Mouse (Mus musculus): ENCODE data around the gene Cd274. TPM values are rescaled to one million over a fixed set of nuclear protein-coding genes. Genes with fewer than 3 reads are reported as not detected.

The Cd274 gene
- polyA plus RNA-seq, 1 experiment from 2014 or later, result 0.62 TPM

- WGBS (ENCODE audit: insufficient replicate concordance), result 3% methylated on average over 33 of the region's 33 CpGs
- ATAC-seq (replicated peaks; ENCODE audit: insufficient number of reproducible peaks, low FRiP score, low TSS enrichment), result peak; percentile 98
- peak overlapping the region; percentile 71 for H3K9ac ChIP-seq (ENCODE audit: low read depth, low read length)
- H3K4me2 ChIP-seq, result peak overlapping the region; percentile 67
- no peaks in the 10 kb centered on the region for H3K9me3 ChIP-seq (replicated peaks; ENCODE audit: control insufficient read depth, low read length)
- no peaks in the 10 kb centered on the region for H3K36me3 ChIP-seq (ENCODE audit: control insufficient read depth, insufficient read depth, low read length)
- H3K4me1 ChIP-seq (ENCODE audit: control insufficient read depth, insufficient read depth, low read length), result peaks cover 5% of the 10 kb centered on the region; the same call in 1 of the 2 replicates
- no peak overlapping the region for H3K27ac ChIP-seq (ENCODE audit: low read depth, low read length)
- H3K4me3 ChIP-seq (ENCODE audit: low read depth, low read length), result peak overlapping the region; percentile 68
- H3K27me3 ChIP-seq (ENCODE audit: control insufficient read depth, insufficient read depth, low read length), result peaks cover 4% of the 10 kb centered on the region; the same call in 1 of the 2 replicates
These were observed 5.7 kb upstream of the Cd274 start for GRCm38 (mm10) chr19:29361468-29362130.

GRCm38 (mm10) chr19:29362173-29362930, 4.9 kb upstream of the Cd274 start:
- Histone ChIP-seq H3K4me3 (ENCODE audit: low read depth, low read length) (peak overlapping the region; percentile 68), H3K27me3 (ENCODE audit: control insufficient read depth, insufficient read depth, low read length) (peaks cover 4% of the 10 kb centered on the region; the same call in 1 of the 2 replicates), H3K36me3 (ENCODE audit: control insufficient read depth, insufficient read depth, low read length) (no peaks in the 10 kb centered on the region), H3K27ac (ENCODE audit: low read depth, low read length) (no peak overlapping the region), H3K4me2 (peak overlapping the region; percentile 67), H3K4me1 (ENCODE audit: control insufficient read depth, insufficient read depth, low read length) (peaks cover 5% of the 10 kb centered on the region; the same call in 1 of the 2 replicates), H3K9ac (ENCODE audit: low read depth, low read length) (peak overlapping the region; percentile 71), H3K9me3 (replicated peaks; ENCODE audit: control insufficient read depth, low read length) (no peaks in the 10 kb centered on the region)
- 41% methylated on average over 13 of the region's 13 CpGs for WGBS (ENCODE audit: insufficient replicate concordance)
- ATAC-seq (replicated peaks; ENCODE audit: insufficient number of reproducible peaks, low FRiP score, low TSS enrichment), result no peak

- no peak for ATAC-seq (replicated peaks; ENCODE audit: insufficient number of reproducible peaks, low FRiP score, low TSS enrichment)
- H3K4me1 ChIP-seq (ENCODE audit: control insufficient read depth, insufficient read depth, low read length), result peaks cover 5% of the 10 kb centered on the region; the same call in 1 of the 2 replicates
- H3K27me3 ChIP-seq (ENCODE audit: control insufficient read depth, insufficient read depth, low read length), result peaks cover 4% of the 10 kb centered on the region; the same call in 1 of the 2 replicates
- no peak overlapping the region for H3K27ac ChIP-seq (ENCODE audit: low read depth, low read length)
- no peaks in the 10 kb centered on the region for H3K9me3 ChIP-seq (replicated peaks; ENCODE audit: control insufficient read depth, low read length)
- H3K4me3 ChIP-seq (ENCODE audit: low read depth, low read length), result no peak overlapping the region
- no peaks in the 10 kb centered on the region for H3K36me3 ChIP-seq (ENCODE audit: control insufficient read depth, insufficient read depth, low read length)
- WGBS (ENCODE audit: insufficient replicate concordance), result 80% methylated on average over 7 of the region's 7 CpGs
- H3K4me2 ChIP-seq, result no peak overlapping the region
- no peak overlapping the region for H3K9ac ChIP-seq (ENCODE audit: low read depth, low read length)
These were observed 3.7 kb upstream of the Cd274 start for GRCm38 (mm10) chr19:29363557-29363956.

DNA sequence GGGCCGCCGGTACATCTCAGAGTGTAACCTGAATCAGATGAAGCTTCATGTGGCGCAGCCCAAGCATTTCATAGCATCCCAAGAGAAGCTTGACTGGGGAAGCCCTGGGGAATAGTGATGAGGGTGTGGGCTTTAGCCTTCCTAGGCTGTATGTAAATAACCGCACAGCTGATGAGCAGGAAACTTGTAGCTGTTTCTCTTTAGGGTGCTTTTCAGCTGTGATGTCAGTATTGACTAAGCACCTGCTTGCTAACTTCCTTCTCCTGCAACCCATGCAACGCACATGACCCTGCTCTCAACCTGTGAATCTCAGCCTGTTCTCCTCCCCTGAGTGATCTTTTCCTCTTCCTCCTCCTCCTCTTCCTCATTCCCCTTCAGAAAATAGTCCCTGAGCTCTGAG, 3.2 kb upstream of the Cd274 start:
- no peak for ATAC-seq (replicated peaks; ENCODE audit: insufficient number of reproducible peaks, low FRiP score, low TSS enrichment)
- 66% methylated on average over 5 of the region's 5 CpGs for WGBS (ENCODE audit: insufficient replicate concordance)
- peaks cover 5% of the 10 kb centered on the region; the same call in 1 of the 2 replicates for H3K4me1 ChIP-seq (ENCODE audit: control insufficient read depth, insufficient read depth, low read length)

GRCm38 (mm10) chr19:29365105-29365504, 2.1 kb upstream of the Cd274 start:
- WGBS (ENCODE audit: insufficient replicate concordance), result 20% methylated on average over 3 of the region's 3 CpGs
- ATAC-seq (replicated peaks; ENCODE audit: insufficient number of reproducible peaks, low FRiP score, low TSS enrichment), result no peak
- peaks cover 4% of the 10 kb centered on the region; the same call in 1 of the 2 replicates for H3K27me3 ChIP-seq (ENCODE audit: control insufficient read depth, insufficient read depth, low read length)

More for the DNA sequence above, 3.2 kb upstream of the Cd274 start:
- Histone ChIP-seq H3K4me2 (no peak overlapping the region), H3K4me3 (ENCODE audit: low read depth, low read length) (no peak overlapping the region), H3K9me3 (replicated peaks; ENCODE audit: control insufficient read depth, low read length) (no peaks in the 10 kb centered on the region), H3K27me3 (ENCODE audit: control insufficient read depth, insufficient read depth, low read length) (peaks cover 4% of the 10 kb centered on the region; the same call in 1 of the 2 replicates), H3K9ac (ENCODE audit: low read depth, low read length) (no peak overlapping the region), H3K36me3 (ENCODE audit: control insufficient read depth, insufficient read depth, low read length) (no peaks in the 10 kb centered on the region), H3K27ac (ENCODE audit: low read depth, low read length) (no peak overlapping the region)

GRCm38 (mm10) chr19:29366226-29366968, 858 bp upstream of the Cd274 start:
- H3K27ac ChIP-seq (ENCODE audit: low read depth, low read length), result no peak overlapping the region
- H3K36me3 ChIP-seq (ENCODE audit: control insufficient read depth, insufficient read depth, low read length), result no peaks in the 10 kb centered on the region
- H3K4me2 ChIP-seq, result peak overlapping the region; percentile 74
- H3K27me3 ChIP-seq (ENCODE audit: control insufficient read depth, insufficient read depth, low read length), result peaks cover 4% of the 10 kb centered on the region; the same call in 1 of the 2 replicates
- H3K4me3 ChIP-seq (ENCODE audit: low read depth, low read length), result peak overlapping the region; percentile 60
- ATAC-seq (replicated peaks; ENCODE audit: insufficient number of reproducible peaks, low FRiP score, low TSS enrichment), result no peak
- 45% methylated on average over 20 of the region's 20 CpGs for WGBS (ENCODE audit: insufficient replicate concordance)
- H3K9ac ChIP-seq (ENCODE audit: low read depth, low read length), result peak overlapping the region; percentile 25
- peaks cover 5% of the 10 kb centered on the region; the same call in 1 of the 2 replicates for H3K4me1 ChIP-seq (ENCODE audit: control insufficient read depth, insufficient read depth, low read length)
- no peaks in the 10 kb centered on the region for H3K9me3 ChIP-seq (replicated peaks; ENCODE audit: control insufficient read depth, low read length)

More at GRCm38 (mm10) chr19:29365105-29365504, 2.1 kb upstream of the Cd274 start:
- no peaks in the 10 kb centered on the region for H3K36me3 ChIP-seq (ENCODE audit: control insufficient read depth, insufficient read depth, low read length)
- peaks cover 5% of the 10 kb centered on the region; the same call in 1 of the 2 replicates for H3K4me1 ChIP-seq (ENCODE audit: control insufficient read depth, insufficient read depth, low read length)
- H3K27ac ChIP-seq (ENCODE audit: low read depth, low read length), result no peak overlapping the region
- no peak overlapping the region for H3K4me2 ChIP-seq
- H3K9ac ChIP-seq (ENCODE audit: low read depth, low read length), result no peak overlapping the region
- H3K9me3 ChIP-seq (replicated peaks; ENCODE audit: control insufficient read depth, low read length), result no peaks in the 10 kb centered on the region
- H3K4me3 ChIP-seq (ENCODE audit: low read depth, low read length), result no peak overlapping the region

- ATAC-seq (replicated peaks; ENCODE audit: insufficient number of reproducible peaks, low FRiP score, low TSS enrichment), result no peak
- 82% methylated on average over 2 of the region's 2 CpGs for WGBS (ENCODE audit: insufficient replicate concordance)
- Histone ChIP-seq H3K4me2 (no peak overlapping the region), H3K27me3 (ENCODE audit: control insufficient read depth, insufficient read depth, low read length) (peaks cover 4% of the 10 kb centered on the region; the same call in 1 of the 2 replicates), H3K36me3 (ENCODE audit: control insufficient read depth, insufficient read depth, low read length) (no peaks in the 10 kb centered on the region), H3K4me1 (ENCODE audit: control insufficient read depth, insufficient read depth, low read length) (no peaks in the 10 kb centered on the region), H3K4me3 (ENCODE audit: low read depth, low read length) (no peak overlapping the region), H3K27ac (ENCODE audit: low read depth, low read length) (no peak overlapping the region), H3K9me3 (replicated peaks; ENCODE audit: control insufficient read depth, low read length) (no peaks in the 10 kb centered on the region), H3K9ac (ENCODE audit: low read depth, low read length) (no peak overlapping the region)
These were observed 786 bp downstream of the Cd274 start for GRCm38 (mm10) chr19:29368041-29368440.

- no peak for ATAC-seq (replicated peaks; ENCODE audit: insufficient number of reproducible peaks, low FRiP score, low TSS enrichment)
These were observed 1.5 kb downstream of the Cd274 start for GRCm38 (mm10) chr19:29368671-29369309.

More at GRCm38 (mm10) chr19:29368671-29369309, 1.5 kb downstream of the Cd274 start:
- Histone ChIP-seq H3K4me2 (no peak overlapping the region), H3K27ac (ENCODE audit: low read depth, low read length) (no peak overlapping the region), H3K4me1 (ENCODE audit: control insufficient read depth, insufficient read depth, low read length) (no peaks in the 10 kb centered on the region), H3K36me3 (ENCODE audit: control insufficient read depth, insufficient read depth, low read length) (no peaks in the 10 kb centered on the region), H3K9ac (ENCODE audit: low read depth, low read length) (no peak overlapping the region), H3K4me3 (ENCODE audit: low read depth, low read length) (no peak overlapping the region), H3K27me3 (ENCODE audit: control insufficient read depth, insufficient read depth, low read length) (peaks cover 4% of the 10 kb centered on the region; the same call in 1 of the 2 replicates), H3K9me3 (replicated peaks; ENCODE audit: control insufficient read depth, low read length) (no peaks in the 10 kb centered on the region)
- 72% methylated on average over 3 of the region's 3 CpGs for WGBS (ENCODE audit: insufficient replicate concordance)
